Mouse (Mus musculus): Measurements from ENCODE around the gene Jrkl. TPM values are rescaled to one million over a fixed set of nuclear protein-coding genes. Genes with fewer than 3 reads are reported as not detected.
A peak's percentile ranks its signal among the peaks of the same experiment; 100 is the strongest.

Jrkl gene
- 22.5 and 25.8 TPM in 2 replicates for total RNA-seq (2017)

DNA sequence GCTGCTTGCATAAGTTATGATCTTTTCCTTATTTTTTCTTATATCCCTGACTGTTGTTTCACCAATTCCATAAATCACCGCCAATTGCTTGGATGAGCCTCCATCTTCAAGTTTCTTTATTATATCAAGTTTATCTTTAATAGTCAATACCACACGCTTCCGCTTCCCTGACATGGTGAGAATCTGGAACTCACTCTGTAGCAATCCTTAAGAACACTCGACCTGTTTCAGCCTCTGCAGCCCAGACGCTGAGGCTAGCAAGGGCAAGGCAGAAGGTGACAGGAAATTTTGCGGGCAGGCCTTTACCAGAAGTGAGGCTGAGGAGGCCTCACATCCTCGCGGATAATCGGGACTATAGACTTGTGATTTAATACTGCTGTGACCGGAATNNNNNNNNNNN, at the start of gene Jrkl:
Jrkl (minus strand) TSS at position 349 of the 400 bp plus-strand sequence.
- ATAC-seq (ENCODE audit: extremely low read depth, insufficient number of reproducible peaks, low FRiP score, poor library complexity, severe bottlenecking) = peak; percentile 36; the same call in 1 of the 2 replicates

GRCm38 (mm10) chr9:13287482-13287881, 41.9 kb upstream of the Jrkl start:
- ATAC-seq (ENCODE audit: extremely low read depth, insufficient number of reproducible peaks, low FRiP score, poor library complexity, severe bottlenecking) = no peak

DNA sequence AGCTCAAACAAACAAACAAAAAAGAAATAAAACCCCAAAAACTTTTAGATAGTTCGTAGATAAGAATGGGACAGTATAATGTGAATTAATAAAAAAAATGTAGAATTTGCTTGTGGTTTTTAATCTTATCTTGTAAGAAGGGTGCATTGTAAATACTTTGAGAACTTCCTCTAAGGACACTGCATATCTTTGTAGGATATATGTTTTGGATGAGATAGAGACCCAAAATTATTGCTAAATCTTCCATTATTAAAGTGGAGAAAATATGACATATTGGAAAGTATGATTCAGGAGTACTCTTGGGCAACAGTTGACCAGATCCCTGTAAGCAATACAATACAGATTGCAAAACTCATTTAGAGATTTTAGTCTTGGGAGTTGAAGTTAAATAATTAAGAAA, 27.6 kb upstream of the Jrkl start:
- no peak for ATAC-seq (ENCODE audit: extremely low read depth, insufficient number of reproducible peaks, low FRiP score, poor library complexity, severe bottlenecking)

DNA sequence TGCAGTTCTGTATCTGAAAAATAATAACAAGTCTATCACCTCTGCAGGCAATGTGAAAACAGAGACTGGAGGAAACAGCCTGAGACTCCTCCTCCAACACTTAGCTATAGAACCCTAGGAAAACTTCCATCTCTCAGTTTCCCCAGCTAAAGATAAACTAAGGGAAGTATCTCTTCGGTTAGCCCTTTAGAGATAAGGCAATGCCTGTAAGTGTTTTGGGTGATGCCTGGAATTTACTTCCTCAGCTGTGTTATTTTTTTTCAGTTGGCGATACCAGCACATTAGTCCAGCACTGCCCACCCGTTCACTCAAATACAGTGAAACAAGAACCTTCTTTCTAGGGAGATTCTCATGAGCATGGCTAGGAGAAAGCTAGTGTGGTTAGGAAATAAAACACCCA, 15.4 kb upstream of the Jrkl start:
- no peak for ATAC-seq (ENCODE audit: extremely low read depth, insufficient number of reproducible peaks, low FRiP score, poor library complexity, severe bottlenecking)

DNA sequence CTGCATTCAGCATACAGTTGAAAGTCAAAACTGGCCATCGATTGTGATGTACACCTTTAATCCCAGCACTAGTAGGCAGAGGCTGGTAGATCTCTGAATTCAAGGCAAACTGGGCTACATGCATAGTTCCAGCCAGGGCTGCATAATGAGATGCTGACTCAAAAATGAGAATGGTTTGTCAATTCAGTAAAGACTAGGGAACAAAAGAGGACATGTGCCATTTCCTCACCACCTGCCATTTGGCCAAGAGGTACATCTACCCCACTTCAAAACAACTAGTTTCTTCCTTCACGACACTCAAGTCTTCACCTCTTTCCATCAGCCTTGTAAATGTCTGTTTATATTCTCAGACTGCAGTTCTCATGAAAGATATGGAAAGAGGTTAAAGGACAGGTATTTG, 12.5 kb upstream of the Jrkl start:
- no peak for ATAC-seq (ENCODE audit: extremely low read depth, insufficient number of reproducible peaks, low FRiP score, poor library complexity, severe bottlenecking)

DNA sequence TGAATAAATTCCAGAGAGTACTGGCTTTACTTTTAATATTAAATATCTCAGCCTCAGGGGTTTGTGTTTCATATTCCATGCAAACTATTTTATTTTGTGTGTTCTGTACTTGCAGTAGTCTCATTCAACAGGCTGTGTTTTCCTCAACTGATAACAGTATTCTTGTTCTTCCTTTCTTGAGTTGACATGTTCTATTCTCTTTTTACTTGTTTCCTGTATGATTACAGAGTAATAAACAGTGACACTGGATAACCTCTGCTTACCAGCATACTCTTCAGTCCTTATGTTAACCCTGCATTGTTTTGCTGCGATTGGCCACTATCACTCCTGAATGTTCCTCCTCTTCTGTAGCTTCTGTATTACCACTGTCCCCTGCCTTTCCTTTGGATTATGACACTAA, 11.1 kb upstream of the Jrkl start:
- no peak for ATAC-seq (ENCODE audit: extremely low read depth, insufficient number of reproducible peaks, low FRiP score, poor library complexity, severe bottlenecking)

DNA sequence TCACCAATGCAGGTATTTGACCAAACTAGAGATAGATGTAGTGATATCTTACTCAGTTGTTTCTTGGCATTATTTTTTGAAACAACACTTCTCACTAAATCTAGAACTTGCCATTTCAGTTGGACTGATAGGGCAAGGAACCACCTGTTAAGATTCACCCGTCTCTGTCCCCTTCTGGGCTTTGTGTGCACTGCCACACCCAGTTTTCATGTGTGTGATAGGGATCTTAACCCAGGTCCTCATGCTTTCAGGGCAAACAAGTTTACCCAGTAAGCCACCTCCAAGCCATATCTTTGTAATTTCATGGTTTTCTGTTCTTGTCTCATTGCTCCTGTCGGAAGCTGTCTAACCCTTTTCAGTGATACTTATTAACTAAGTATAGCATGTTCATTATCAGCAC, 5.6 kb upstream of the Jrkl start:
- ATAC-seq (ENCODE audit: extremely low read depth, insufficient number of reproducible peaks, low FRiP score, poor library complexity, severe bottlenecking) = no peak

GRCm38 (mm10) chr9:13248104-13248503, 2.5 kb upstream of the Jrkl start:
- no peak for ATAC-seq (ENCODE audit: extremely low read depth, insufficient number of reproducible peaks, low FRiP score, poor library complexity, severe bottlenecking)

DNA sequence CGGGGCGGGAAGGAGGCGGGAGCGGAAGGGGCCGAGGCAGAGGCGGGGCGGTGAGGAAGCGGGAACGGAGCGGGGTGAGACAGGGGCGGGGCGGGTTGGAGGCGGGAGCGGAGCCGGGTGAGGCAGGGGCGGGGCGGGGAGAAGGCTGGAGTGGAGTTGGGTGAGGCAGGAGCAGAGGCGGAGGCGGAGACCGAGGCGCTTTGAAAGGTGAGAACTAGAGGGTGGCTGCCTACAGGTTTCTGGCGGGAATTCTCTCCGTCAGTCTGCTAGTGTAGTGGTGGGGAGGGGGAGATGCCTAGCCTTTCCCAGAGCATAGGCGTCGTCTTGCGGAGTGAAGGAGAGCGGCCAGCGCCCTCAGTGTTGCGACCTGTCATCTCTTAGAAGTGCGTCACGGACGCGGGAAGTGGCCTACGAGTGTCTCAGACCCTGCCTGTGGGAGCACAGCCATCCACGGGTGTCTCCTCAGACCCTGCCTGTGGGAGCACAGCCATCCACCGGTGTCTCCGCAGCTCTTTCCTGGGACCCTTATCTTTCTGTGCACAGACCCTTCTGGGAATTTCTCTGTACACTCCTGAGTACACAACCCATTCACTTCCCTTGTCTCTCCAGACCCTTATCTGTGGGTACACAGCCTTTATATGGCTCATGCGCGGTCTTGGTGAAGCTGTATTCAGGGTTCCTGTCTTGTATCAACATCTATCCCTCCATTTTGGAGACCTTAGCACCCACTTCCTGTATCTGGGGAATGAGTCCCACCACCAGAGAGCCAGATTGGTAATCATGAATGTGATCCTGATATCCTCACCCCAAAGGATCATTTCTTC, 1.4 kb upstream of the Jrkl start, which contains the start of gene Ccdc82:
Ccdc82 (plus strand) TSS at position 141 of the 824 bp plus-strand sequence.
- peak; percentile 97 for ATAC-seq (ENCODE audit: extremely low read depth, insufficient number of reproducible peaks, low FRiP score, poor library complexity, severe bottlenecking)

DNA sequence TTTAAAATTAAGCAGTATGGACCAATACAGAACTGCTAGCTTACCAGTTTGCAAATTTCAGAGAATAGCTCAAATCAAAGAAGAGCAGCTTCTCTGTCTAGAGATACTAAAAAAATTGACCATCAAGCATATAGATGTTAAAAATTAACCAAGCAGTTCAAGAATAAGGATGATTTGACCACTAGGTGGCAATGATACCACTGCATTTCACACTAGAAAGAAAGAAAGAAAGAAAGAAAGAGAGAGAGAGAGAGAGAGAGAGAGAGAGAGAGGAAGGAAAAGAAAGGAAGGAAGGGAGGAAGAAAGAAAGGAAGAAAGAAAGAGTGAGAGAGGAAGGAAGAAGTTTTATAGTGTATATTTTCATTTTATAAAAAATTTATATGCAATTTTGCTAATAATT, 3.3 kb downstream of the Jrkl start:
- ATAC-seq (ENCODE audit: extremely low read depth, insufficient number of reproducible peaks, low FRiP score, poor library complexity, severe bottlenecking) = no peak

DNA sequence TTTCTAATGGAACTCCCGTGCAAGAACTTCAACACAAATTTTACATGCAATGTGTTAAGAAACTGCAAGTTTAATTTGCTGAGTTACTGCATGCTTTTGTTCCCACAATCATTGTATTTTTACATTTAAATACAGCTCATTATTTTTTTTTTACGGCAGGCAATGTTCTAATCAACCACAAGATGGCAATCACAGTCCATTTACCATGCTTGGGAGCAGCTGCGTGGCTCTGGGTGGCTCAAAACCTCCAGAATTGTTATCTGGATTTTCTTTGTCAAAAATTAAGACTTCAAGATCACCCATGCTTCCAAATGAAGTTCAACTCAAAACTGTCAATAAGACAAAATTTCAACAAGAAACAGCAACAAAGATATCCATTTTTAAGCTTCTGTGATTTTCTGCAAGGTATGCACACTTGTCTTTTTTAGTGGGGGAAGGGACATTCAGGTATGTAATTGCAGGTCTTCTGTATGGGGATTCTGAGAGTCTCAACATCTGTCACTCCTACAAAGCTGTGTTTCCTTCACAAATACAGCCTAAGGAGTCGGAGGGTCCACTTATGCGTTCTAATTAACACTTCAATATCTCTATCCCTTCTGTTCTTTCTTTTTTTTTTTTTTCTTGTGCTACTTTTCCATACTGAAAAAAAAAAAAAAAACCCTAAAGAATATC, 13.9 kb downstream of the Jrkl start:
- 0 out of 2 replicates have a peak, but pooled peaks have one; percentile 55 for ATAC-seq (ENCODE audit: extremely low read depth, insufficient number of reproducible peaks, low FRiP score, poor library complexity, severe bottlenecking)

- ATAC-seq (ENCODE audit: extremely low read depth, insufficient number of reproducible peaks, low FRiP score, poor library complexity, severe bottlenecking) = no peak
Observed at GRCm38 (mm10) chr9:13230553-13230952, 15.1 kb downstream of the Jrkl start.

GRCm38 (mm10) chr9:13225872-13226271, 19.8 kb downstream of the Jrkl start:
- ATAC-seq (ENCODE audit: extremely low read depth, insufficient number of reproducible peaks, low FRiP score, poor library complexity, severe bottlenecking) = no peak

GRCm38 (mm10) chr9:13206369-13206768, 39.3 kb downstream of the Jrkl start:
- ATAC-seq (ENCODE audit: extremely low read depth, insufficient number of reproducible peaks, low FRiP score, poor library complexity, severe bottlenecking) = no peak

DNA sequence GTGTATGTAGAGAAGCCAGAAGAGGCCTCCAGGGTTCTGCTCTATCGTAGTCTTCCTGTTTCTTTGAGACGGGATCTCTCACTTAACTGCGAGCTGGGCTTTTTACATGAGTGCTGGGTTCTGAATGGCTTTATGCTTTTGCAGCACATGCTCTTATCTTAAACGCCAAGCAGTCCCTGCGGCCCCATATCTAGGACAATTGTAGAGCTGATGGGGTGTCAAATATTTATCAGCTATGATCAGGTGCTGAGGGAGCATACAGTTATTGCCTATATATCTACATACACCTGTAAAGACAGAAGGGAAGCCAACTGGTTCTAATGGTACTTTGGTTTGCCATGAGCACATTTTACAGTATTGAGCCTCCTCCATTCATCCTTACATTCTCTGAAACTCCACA, 41.9 kb downstream of the Jrkl start:
- no peak for ATAC-seq (ENCODE audit: extremely low read depth, insufficient number of reproducible peaks, low FRiP score, poor library complexity, severe bottlenecking)

DNA sequence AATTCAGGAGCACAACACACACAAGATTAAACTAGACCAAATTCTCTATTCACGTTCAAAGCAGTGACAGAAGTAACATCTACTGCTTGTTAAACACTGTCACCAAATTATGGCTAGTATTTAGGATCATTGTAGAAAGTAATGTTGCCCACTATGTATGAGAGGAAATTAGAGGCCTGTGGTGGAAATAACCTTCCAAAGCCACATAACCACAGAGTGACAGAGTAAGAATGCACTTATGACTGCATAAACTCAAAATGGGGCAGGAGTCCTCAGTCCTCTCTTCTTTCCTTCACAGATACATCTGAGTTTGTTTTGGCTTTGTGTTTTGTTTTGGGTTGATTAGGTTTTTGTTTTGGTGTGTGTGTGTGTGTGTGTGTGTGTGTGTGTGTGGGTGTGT, 42.5 kb downstream of the Jrkl start:
- no peak for ATAC-seq (ENCODE audit: extremely low read depth, insufficient number of reproducible peaks, low FRiP score, poor library complexity, severe bottlenecking)

DNA sequence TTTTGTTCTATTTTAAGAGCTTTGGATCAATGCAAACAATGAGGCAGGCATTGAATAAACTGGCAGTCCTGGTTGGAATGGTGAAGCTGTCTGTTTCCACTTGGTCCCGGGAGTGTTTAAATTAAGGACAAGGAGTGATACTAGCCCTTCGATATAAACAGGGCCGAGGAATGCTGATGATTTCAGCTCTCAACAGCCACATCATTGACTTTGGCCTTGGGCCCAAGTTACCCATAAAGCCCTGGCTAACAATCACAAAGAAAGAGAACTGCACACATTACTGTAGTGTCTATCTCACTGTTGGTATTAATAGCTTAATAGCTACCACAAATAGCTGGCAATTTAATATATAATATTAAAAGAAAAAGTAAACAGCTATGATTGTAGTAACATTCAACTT, 45.5 kb downstream of the Jrkl start:
- ATAC-seq (ENCODE audit: extremely low read depth, insufficient number of reproducible peaks, low FRiP score, poor library complexity, severe bottlenecking) = no peak

DNA sequence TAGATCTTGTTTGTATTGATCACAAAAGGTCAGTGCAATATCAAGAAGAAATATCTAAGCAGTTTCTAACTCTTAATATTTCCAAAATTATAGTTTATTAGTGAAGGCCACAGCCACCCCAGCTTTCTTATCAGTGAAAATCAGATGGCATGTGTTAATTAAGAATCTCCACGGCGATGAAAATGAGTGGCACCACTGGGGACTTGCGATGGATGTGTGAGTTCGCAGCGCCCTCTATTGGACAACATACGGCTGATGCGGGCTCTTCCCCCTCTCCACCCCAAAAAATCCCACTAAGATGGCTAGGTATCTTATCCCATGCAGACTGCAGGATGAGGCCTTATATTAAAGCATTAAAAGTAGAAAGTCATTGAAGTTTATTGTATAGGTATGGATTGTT, 49.9 kb downstream of the Jrkl start:
- ATAC-seq (ENCODE audit: extremely low read depth, insufficient number of reproducible peaks, low FRiP score, poor library complexity, severe bottlenecking) = no peak

DNA sequence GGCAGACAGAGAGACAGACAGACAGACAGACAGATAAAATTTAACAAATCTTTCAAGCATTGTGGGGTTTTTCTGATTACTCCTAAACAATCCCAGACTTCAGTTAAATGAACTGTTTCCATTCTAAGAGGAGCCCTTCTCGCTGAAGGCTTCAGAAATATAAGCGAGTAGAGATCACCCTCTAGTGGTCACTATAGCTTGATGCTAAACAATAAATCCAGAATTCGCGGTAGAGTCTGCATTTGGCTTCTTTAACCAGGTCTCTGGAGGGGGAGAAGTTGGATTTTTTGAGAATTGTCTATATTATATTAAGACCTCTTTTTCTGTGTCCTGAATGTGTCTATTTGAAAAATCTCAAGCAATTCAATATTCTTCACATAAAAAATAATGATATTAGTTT, 50.4 kb downstream of the Jrkl start:
- no peak for ATAC-seq (ENCODE audit: extremely low read depth, insufficient number of reproducible peaks, low FRiP score, poor library complexity, severe bottlenecking)

GRCm38 (mm10) chr9:13194619-13195018, 51.0 kb downstream of the Jrkl start:
- no peak for ATAC-seq (ENCODE audit: extremely low read depth, insufficient number of reproducible peaks, low FRiP score, poor library complexity, severe bottlenecking)
